Mouse (Mus musculus) intestine, embryonic 14.5 days (tissue): ENCODE data around the gene Akap13. TPM values are rescaled to one million over a fixed set of nuclear protein-coding genes. Genes with fewer than 3 reads are reported as not detected.
A peak's percentile ranks its signal among the peaks of the same experiment; 100 is the strongest.

Experiments used
- ATAC-seq: fragments of 200-750 bp; cut with Nextera tagmentation; replicated peaks from 2 replicates; pipeline ENCODE4 v1.8.0; 2017; ENCODE audit warnings: low read depth, moderate number of reproducible peaks, moderate TSS enrichment, moderate library complexity; ENCODE audit not compliant: low FRiP score, low TSS enrichment
- DNase-seq: peaks from one replicate; pipeline ENCODE4 v3.0.0-alpha.2; 2018; ENCODE audit warnings: low spot score
- H3K27ac ChIP-seq: fragments of 300-500 bp; sonication (generic); 2 replicates; pipeline ENCODE4 v1.5.1; 2014; ENCODE audit warnings: low read depth, mild to moderate bottlenecking, control low read depth
- H3K27me3 ChIP-seq: fragments of 300-500 bp; sonication (generic); replicated peaks from 2 replicates; pipeline ENCODE4 v1.6.1; 2014; ENCODE audit warnings: low read length, control low read depth; ENCODE audit not compliant: control insufficient read depth, insufficient read depth
- H3K36me3 ChIP-seq: fragments of 300-500 bp; sonication (generic); 2 replicates; pipeline ENCODE4 v1.6.1; 2014; ENCODE audit warnings: low read length, control low read depth; ENCODE audit not compliant: control insufficient read depth, insufficient read depth
- H3K4me1 ChIP-seq: fragments of 300-500 bp; sonication (generic); replicated peaks from 2 replicates; pipeline ENCODE4 v1.6.1; 2014; ENCODE audit warnings: low read length, control low read depth, mixed read lengths; ENCODE audit not compliant: control insufficient read depth, insufficient read depth
- H3K4me2 ChIP-seq: fragments of 300-500 bp; sonication (generic); 2 replicates; pipeline ENCODE4 v1.6.1; 2014; ENCODE audit warnings: low read length
- H3K4me3 ChIP-seq: fragments of 300-500 bp; sonication (generic); 2 replicates; pipeline ENCODE4 v1.5.1; 2014; ENCODE audit warnings: low read depth, low read length, control low read depth, mixed read lengths
- H3K9ac ChIP-seq: fragments of 300-500 bp; sonication (generic); 2 replicates; pipeline ENCODE4 v1.6.1; 2014; ENCODE audit warnings: mild to moderate bottlenecking, low read length
- H3K9me3 ChIP-seq: fragments of 300-500 bp; sonication (generic); 2 replicates; pipeline ENCODE4 v1.6.1; 2016; ENCODE audit warnings: low read length, control low read depth; ENCODE audit not compliant: control insufficient read depth
- WGBS: fragments of 180-500 bp; shearing (Covaris S2); extraction: QIAGEN DNeasy Blood & Tissue Kit; methylation state at CpG from one replicate; pipeline ENCODE4 v1.1.7; 2014; 5-methylcytosine and 5-hydroxymethylcytosine counted together
- polyA plus RNA-seq: library from polyadenylated mRNA; unstranded; fragments of >200 nt; fragmentation: Nextera tagmentation; extraction: Ambion mirVana; gene quantifications from 2 replicates; pipeline ENCODE4 v1.2.1, GENCODE M21; 2014

The Akap13 gene
- polyA plus RNA-seq, 1 experiment from 2014 or later, result 51.5 TPM

DNA sequence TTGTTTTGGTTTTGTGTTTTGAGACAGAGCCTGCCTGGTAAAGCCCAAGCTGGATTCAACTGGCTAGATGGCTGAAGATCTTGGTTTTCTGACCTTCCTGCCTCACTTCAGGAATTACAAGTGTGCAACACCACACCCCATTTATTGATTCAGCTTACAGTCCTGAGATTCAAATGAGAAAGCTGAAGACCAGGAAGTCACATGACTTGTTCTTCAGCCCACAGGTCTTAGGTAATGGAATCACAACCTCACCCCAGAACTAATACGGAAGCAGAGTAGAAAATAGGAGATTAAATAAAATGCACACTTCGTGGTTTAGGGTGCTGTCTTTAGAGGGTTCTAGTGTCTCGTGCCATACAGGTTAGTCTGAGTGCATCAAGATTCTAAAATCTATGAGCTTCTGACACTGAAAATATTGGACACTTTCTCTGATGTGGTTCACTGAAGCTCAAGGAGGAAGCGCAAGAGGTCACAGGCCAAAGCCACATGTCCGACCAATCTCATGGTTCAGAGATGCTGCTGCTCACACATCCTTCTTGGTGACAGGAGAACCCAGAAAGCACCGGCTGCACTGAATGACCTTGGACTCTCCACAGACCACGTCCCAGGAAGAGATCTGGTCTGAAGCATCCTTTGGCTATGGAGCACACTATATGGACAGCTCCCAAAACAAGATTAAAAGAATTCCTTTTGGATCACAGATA is 39.3 kb upstream of the Akap13 start:
- Histone ChIP-seq H3K27ac (peak overlapping the region; percentile 48), H3K4me3 (no peak overlapping the region), H3K27me3 (no peaks in the 10 kb centered on the region), H3K4me2 (no peak overlapping the region), H3K36me3 (no peaks in the 10 kb centered on the region), H3K9ac (no peak overlapping the region), H3K4me1 (peaks cover 4% of the 10 kb centered on the region; the same call in 1 of the 2 replicates), H3K9me3 (no peaks in the 10 kb centered on the region)
- ATAC-seq (peak; percentile 82), DNase-seq (no peak)
- WGBS, result 83% methylated on average over 7 of the region's 7 CpGs

DNA sequence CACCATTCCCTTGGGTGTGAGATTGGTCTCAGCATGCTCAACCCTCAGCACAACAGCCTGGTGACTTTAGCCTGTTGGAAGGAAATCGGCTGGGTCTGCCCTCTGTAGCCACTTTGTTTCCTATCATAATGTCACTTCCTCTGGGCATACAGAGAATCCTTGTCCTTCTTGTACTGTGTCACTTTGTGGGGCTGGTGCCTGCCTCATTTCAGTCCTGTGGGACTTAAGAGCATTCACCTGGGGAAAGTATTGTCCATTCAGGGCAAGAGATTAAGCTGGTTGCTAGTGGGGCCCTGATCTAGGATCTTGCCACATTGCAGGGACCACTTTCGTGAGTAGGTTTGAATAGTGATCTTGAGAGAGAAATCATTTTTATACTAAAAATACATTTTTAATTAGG is 34.4 kb upstream of the Akap13 start:
- WGBS, result 82% methylated on average over 2 of the region's 2 CpGs
- Histone ChIP-seq H3K9me3 (no peaks in the 10 kb centered on the region), H3K9ac (no peak overlapping the region), H3K36me3 (no peaks in the 10 kb centered on the region), H3K4me2 (no peak overlapping the region), H3K4me1 (no peaks in the 10 kb centered on the region), H3K27me3 (no peaks in the 10 kb centered on the region), H3K4me3 (no peak overlapping the region), H3K27ac (no peak overlapping the region)
- DNase-seq, result no peak
- no peak for ATAC-seq

DNA sequence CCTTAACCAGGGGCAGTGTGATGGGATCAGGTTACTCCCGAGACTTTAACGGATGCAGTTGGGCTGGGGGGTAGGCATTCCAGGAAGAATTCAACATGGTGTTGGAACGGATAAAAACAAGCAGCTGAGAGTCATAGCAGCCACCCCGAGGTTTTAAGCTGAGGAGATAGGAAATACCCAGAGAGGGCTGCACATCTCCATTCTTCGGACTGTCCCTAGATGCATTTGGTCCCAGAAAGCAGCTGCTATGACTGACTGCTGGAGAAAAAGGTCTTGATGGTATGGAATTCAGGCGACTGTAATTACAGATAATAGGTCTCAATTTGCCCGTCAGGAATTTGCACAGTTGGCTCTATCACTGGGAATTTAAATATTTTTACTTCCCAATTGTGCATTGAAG is 31.2 kb upstream of the Akap13 start:
- H3K9me3 ChIP-seq, result no peaks in the 10 kb centered on the region
- no peaks in the 10 kb centered on the region for H3K4me1 ChIP-seq
- ATAC-seq (no peak), DNase-seq (no peak)
- no peak overlapping the region for H3K4me2 ChIP-seq
- H3K9ac ChIP-seq, result no peak overlapping the region
- no peak overlapping the region for H3K27ac ChIP-seq
- H3K36me3 ChIP-seq, result no peaks in the 10 kb centered on the region
- H3K27me3 ChIP-seq, result no peaks in the 10 kb centered on the region
- 47% methylated on average over 7 of the region's 7 CpGs for WGBS
- H3K4me3 ChIP-seq, result no peak overlapping the region

DNA sequence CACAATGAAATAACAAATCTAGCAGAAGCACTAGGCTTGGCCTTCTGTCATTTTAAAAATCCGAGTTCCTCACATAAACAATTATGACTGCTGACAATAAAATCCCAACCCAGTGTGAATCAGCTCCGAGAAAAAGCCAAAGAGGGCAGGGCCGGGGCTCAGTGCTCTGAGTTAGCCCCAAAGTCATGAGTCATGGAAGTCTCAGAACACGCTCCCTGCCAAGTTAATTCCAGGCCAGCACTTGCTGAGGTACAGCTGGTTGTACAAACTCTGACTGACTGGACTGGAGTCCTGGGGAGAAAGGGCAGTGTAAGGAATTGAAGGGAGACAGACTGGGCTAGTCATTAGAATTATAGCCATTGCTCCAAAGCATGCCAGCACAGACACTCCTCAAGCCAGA is 28.0 kb upstream of the Akap13 start:
- H3K9ac ChIP-seq, result no peak overlapping the region
- no peaks in the 10 kb centered on the region for H3K9me3 ChIP-seq
- no peak for DNase-seq
- H3K27me3 ChIP-seq, result no peaks in the 10 kb centered on the region
- no peaks in the 10 kb centered on the region for H3K36me3 ChIP-seq
- no peak overlapping the region for H3K4me2 ChIP-seq
- no peak; the same call in 1 of the 2 replicates for ATAC-seq
- H3K4me3 ChIP-seq, result no peak overlapping the region
- 36% methylated on average over 4 of the region's 4 CpGs for WGBS
- H3K4me1 ChIP-seq, result no peaks in the 10 kb centered on the region
- H3K27ac ChIP-seq, result no peak overlapping the region

DNA sequence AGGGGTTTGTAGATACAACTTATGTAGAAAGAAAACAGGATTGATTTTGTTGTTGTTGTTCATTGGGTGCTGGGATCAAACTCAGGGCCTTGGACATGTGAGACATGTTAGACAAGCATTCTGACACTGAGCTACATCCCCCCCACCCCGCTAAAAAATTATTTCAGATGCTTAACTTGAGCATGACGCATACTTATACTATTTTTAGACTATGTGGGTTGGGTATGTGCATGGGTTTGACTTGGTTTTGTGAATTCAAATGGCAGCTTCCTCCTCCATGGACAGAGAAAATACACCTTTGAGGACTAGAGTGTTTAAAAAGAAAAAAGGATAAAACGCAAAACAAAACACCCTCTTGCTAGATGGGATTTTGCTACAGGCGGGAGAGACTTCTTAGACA is 26.4 kb upstream of the Akap13 start:
- no peak overlapping the region for H3K9ac ChIP-seq
- no peak overlapping the region for H3K4me3 ChIP-seq
- no peaks in the 10 kb centered on the region for H3K36me3 ChIP-seq
- no peak overlapping the region for H3K4me2 ChIP-seq
- WGBS, result 86% methylated on average over 4 of the region's 4 CpGs
- DNase-seq (no peak), ATAC-seq (no peak)
- H3K9me3 ChIP-seq, result no peaks in the 10 kb centered on the region
- H3K27me3 ChIP-seq, result no peaks in the 10 kb centered on the region
- H3K4me1 ChIP-seq, result no peaks in the 10 kb centered on the region
- no peak overlapping the region for H3K27ac ChIP-seq

DNA sequence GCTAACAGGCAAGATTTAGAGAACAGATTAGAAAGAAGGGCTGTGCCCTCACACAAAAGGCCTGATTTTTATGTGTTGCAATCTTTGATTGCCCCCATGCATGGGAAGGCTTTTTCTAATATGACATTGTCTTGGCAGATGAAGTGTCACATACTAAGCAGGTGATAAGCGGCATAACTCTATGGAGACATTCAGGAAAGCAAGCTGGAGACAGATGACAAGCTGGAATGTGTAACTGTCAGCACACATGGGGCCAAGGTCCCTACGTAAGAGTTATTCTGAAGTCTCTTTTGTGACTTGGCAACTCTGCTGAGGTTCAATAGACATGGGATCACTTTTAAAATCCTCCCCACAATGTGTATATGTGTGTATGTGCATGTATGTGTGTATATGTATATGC is 24.8 kb upstream of the Akap13 start:
- ATAC-seq, result no peak
- Histone ChIP-seq H3K9me3 (no peaks in the 10 kb centered on the region), H3K4me1 (no peaks in the 10 kb centered on the region), H3K4me2 (no peak overlapping the region), H3K27ac (no peak overlapping the region), H3K9ac (no peak overlapping the region), H3K4me3 (no peak overlapping the region), H3K27me3 (no peaks in the 10 kb centered on the region), H3K36me3 (no peaks in the 10 kb centered on the region)
- WGBS, result 69% methylated on average over 2 of the region's 2 CpGs
- DNase-seq, result no peak

DNA sequence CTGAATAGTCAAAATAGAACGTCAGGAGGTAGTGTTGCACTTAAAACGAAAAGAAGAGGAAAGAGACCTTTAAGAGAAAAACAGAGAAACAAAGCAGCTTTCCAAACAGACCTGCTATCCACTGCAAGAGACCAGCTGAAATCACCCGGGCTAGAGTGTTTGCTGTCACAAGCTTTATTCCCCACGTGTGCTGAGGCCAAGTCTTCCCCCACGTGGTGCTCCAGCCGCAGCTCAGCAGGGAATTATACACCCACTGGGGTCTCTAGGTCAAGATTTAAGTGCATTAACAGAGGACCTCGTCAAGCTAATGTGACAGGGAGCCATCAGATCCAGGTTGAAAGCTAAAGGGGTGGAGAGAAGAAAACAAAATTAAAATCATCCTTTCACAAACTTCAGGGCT is 24.3 kb upstream of the Akap13 start:
- DNase-seq, result no peak

DNA sequence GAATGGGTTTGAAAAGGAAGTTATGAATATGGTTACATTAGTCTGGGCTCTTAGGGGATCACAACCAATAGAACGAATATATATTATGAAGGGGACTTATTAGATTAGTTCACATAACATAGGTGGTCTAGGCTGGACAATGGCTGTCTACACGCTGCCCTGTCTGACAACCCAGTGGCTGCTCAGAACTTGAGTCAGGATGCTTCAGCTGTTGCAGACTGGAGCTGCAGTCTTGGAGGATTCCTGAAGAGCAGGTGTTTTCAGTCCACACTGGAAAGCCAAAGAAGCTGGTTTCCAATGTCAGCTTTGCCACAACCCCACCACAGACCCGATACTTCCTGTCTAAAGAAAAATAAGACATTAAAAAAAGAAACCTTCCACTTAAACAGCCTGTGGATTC is 23.3 kb upstream of the Akap13 start:
- Histone ChIP-seq H3K36me3 (no peaks in the 10 kb centered on the region), H3K9me3 (no peaks in the 10 kb centered on the region), H3K27ac (no peak overlapping the region), H3K4me2 (no peak overlapping the region), H3K9ac (no peak overlapping the region), H3K4me1 (no peaks in the 10 kb centered on the region), H3K27me3 (no peaks in the 10 kb centered on the region), H3K4me3 (no peak overlapping the region)
- DNase-seq, result no peak
- no peak for ATAC-seq
- WGBS, result 68% methylated on average over 3 of the region's 3 CpGs

More for the DNA sequence above, 24.3 kb upstream of the Akap13 start:
- no peaks in the 10 kb centered on the region for H3K4me1 ChIP-seq
- 23% methylated on average over 7 of the region's 7 CpGs for WGBS
- no peaks in the 10 kb centered on the region for H3K36me3 ChIP-seq
- H3K27ac ChIP-seq, result no peak overlapping the region
- no peaks in the 10 kb centered on the region for H3K9me3 ChIP-seq
- ATAC-seq, result no peak
- H3K4me3 ChIP-seq, result no peak overlapping the region
- H3K4me2 ChIP-seq, result no peak overlapping the region
- H3K27me3 ChIP-seq, result no peaks in the 10 kb centered on the region
- no peak overlapping the region for H3K9ac ChIP-seq

DNA sequence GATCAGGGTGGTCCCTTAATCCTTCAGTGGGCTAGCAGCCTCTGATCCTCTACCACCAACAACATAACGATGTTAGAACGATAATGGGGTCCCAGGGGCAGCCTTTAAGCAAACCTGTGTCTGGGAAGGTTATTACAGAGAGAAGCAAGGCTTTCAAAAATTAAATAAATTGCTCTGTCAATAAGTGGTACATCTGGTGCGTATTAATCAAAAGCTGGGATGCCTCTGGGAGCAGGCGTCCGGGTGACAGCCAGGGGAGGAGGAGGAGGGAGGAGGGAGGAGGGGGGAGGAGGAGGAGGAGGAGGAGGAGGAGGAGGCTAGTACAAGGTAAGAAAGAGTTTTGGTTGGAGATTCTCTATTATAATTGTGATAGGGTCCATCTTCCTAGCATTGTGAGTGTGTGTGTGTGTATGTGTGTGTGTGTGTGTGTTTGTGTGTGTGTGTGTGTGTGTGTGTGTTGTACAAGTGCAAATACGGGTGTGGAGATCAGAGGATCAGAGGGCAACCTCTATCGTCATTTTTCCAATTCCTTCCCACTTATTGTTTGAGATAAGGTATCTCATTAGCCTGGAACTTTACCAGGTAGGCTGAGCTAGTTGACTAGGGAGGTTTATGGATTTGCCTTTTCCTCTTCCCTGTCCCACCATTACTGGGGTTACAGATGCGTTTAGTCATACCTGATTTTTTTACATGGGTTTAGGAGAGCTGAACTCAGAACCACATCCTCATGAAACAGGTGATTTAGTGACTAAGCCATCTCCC is 18.7 kb upstream of the Akap13 start:
- no peaks in the 10 kb centered on the region for H3K9me3 ChIP-seq
- no peak overlapping the region for H3K27ac ChIP-seq
- no peaks in the 10 kb centered on the region for H3K4me1 ChIP-seq
- DNase-seq (no peak), ATAC-seq (no peak)
- no peak overlapping the region for H3K4me3 ChIP-seq
- no peaks in the 10 kb centered on the region for H3K36me3 ChIP-seq
- no peak overlapping the region for H3K9ac ChIP-seq
- H3K4me2 ChIP-seq, result no peak overlapping the region
- H3K27me3 ChIP-seq, result no peaks in the 10 kb centered on the region
- 41% methylated on average over 8 of the region's 8 CpGs for WGBS
